Mouse (Mus musculus): ENCODE measurements at regions not wholly inside any gene's neighbourhood (a gene's known extent, or its start where the extent isn't known, plus 50 kb on each side); places are given as distances from the start of the nearest gene placed in this dataset.

- no peak for ATAC-seq (ENCODE audit: low FRiP score)
- H3K9ac ChIP-seq: no peak overlapping the region
- no peak overlapping the region for H3K27ac ChIP-seq
- no peak overlapping the region for H3K4me3 ChIP-seq (replicated peaks)
- no peaks in the 10 kb centered on the region for H3K4me1 ChIP-seq
- H3K27me3 ChIP-seq: no peaks in the 10 kb centered on the region
- no peaks in the 10 kb centered on the region for H3K9me3 ChIP-seq
- H3K4me2 ChIP-seq: no peak overlapping the region
- no peaks in the 10 kb centered on the region for H3K36me3 ChIP-seq (replicated peaks)
Measured at GRCm38 (mm10) chr5:18080761-18081160, 118.4 kb downstream of the Gnat3 start.

GRCm38 (mm10) chr5:18082219-18082618 is 119.9 kb downstream of the Gnat3 start:
- H3K4me2 ChIP-seq: no peak overlapping the region
- no peak for ATAC-seq (ENCODE audit: low FRiP score)
- H3K36me3 ChIP-seq (replicated peaks): no peaks in the 10 kb centered on the region
- 77% methylated on average over 9 of the region's 9 CpGs for WGBS
- H3K9me3 ChIP-seq: no peaks in the 10 kb centered on the region
- no peak overlapping the region for H3K27ac ChIP-seq
- H3K9ac ChIP-seq: no peak overlapping the region
- no peak overlapping the region for H3K4me3 ChIP-seq (replicated peaks)
- no peaks in the 10 kb centered on the region for H3K27me3 ChIP-seq
- no peaks in the 10 kb centered on the region for H3K4me1 ChIP-seq

DNA sequence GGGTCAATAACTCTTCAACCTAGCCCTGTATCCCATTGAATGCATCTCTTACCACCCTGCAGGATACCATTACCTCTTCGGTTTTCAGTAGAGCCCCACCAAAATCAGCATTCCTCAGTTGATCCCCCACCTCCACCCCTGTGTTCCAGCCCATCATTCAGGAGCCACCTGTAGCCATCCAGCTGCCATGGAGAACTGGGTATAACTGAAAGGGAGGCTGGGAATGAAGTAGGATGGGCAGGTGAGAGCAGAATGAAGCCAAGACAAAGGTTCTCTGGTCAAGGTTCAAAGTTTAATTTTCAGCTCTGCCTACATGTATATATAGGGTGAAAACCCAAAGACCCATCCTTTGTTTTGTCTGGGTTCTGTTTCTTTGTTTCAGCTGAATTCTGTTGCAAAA is 121.4 kb downstream of the Gnat3 start:
- WGBS: 67% methylated on average over 1 of the region's 1 CpGs
- H3K4me3 ChIP-seq (replicated peaks): no peak overlapping the region
- H3K36me3 ChIP-seq (replicated peaks): no peaks in the 10 kb centered on the region
- no peak for ATAC-seq (ENCODE audit: low FRiP score)
- no peak overlapping the region for H3K4me2 ChIP-seq
- no peak overlapping the region for H3K9ac ChIP-seq
- no peak overlapping the region for H3K27ac ChIP-seq
- no peaks in the 10 kb centered on the region for H3K9me3 ChIP-seq
- H3K27me3 ChIP-seq: no peaks in the 10 kb centered on the region
- no peaks in the 10 kb centered on the region for H3K4me1 ChIP-seq

GRCm38 (mm10) chr5:18085456-18085855 is 123.1 kb downstream of the Gnat3 start:
- 91% methylated on average over 2 of the region's 2 CpGs for WGBS
- no peak overlapping the region for H3K4me3 ChIP-seq (replicated peaks)
- H3K36me3 ChIP-seq (replicated peaks): no peaks in the 10 kb centered on the region
- no peak for ATAC-seq (ENCODE audit: low FRiP score)
- no peaks in the 10 kb centered on the region for H3K9me3 ChIP-seq
- H3K27me3 ChIP-seq: no peaks in the 10 kb centered on the region
- no peaks in the 10 kb centered on the region for H3K4me1 ChIP-seq
- no peak overlapping the region for H3K27ac ChIP-seq
- H3K9ac ChIP-seq: no peak overlapping the region
- no peak overlapping the region for H3K4me2 ChIP-seq

GRCm38 (mm10) chr5:18087919-18088445 is 125.6 kb downstream of the Gnat3 start:
- H3K27ac ChIP-seq: no peak overlapping the region
- H3K4me1 ChIP-seq: no peaks in the 10 kb centered on the region
- 41% methylated on average over 8 of the region's 8 CpGs for WGBS
- no peak overlapping the region for H3K4me3 ChIP-seq (replicated peaks)
- H3K9ac ChIP-seq: no peak overlapping the region
- no peak overlapping the region for H3K4me2 ChIP-seq
- no peaks in the 10 kb centered on the region for H3K9me3 ChIP-seq
- no peaks in the 10 kb centered on the region for H3K36me3 ChIP-seq (replicated peaks)
- no peaks in the 10 kb centered on the region for H3K27me3 ChIP-seq
- ATAC-seq (ENCODE audit: low FRiP score): peak; percentile 86

- H3K9ac ChIP-seq: no peak overlapping the region
- no peak overlapping the region for H3K4me2 ChIP-seq
- WGBS: 41% methylated on average over 2 of the region's 2 CpGs
- no peaks in the 10 kb centered on the region for H3K27me3 ChIP-seq
- no peaks in the 10 kb centered on the region for H3K9me3 ChIP-seq
- no peak overlapping the region for H3K27ac ChIP-seq
- no peak overlapping the region for H3K4me3 ChIP-seq (replicated peaks)
- no peak for ATAC-seq (ENCODE audit: low FRiP score)
- H3K4me1 ChIP-seq: no peaks in the 10 kb centered on the region
- no peaks in the 10 kb centered on the region for H3K36me3 ChIP-seq (replicated peaks)
Measured at GRCm38 (mm10) chr5:18089956-18090355, 127.6 kb downstream of the Gnat3 start.

- no peaks in the 10 kb centered on the region for H3K4me1 ChIP-seq
- ATAC-seq (ENCODE audit: low FRiP score): no peak
- no peaks in the 10 kb centered on the region for H3K36me3 ChIP-seq (replicated peaks)
- H3K9ac ChIP-seq: no peak overlapping the region
- no peak overlapping the region for H3K4me3 ChIP-seq (replicated peaks)
- H3K9me3 ChIP-seq: no peaks in the 10 kb centered on the region
- WGBS: 29% methylated on average over 3 of the region's 3 CpGs
- no peak overlapping the region for H3K27ac ChIP-seq
- no peaks in the 10 kb centered on the region for H3K27me3 ChIP-seq
- no peak overlapping the region for H3K4me2 ChIP-seq
Measured at GRCm38 (mm10) chr5:18114905-18115689, 152.7 kb downstream of the Gnat3 start.

- H3K36me3 ChIP-seq (replicated peaks): no peaks in the 10 kb centered on the region
- H3K27ac ChIP-seq: no peak overlapping the region; the same call in 1 of the 2 replicates
- H3K4me2 ChIP-seq: no peak overlapping the region
- WGBS: 38% methylated on average over 7 of the region's 7 CpGs
- H3K9me3 ChIP-seq: no peaks in the 10 kb centered on the region
- peaks cover 18% of the 10 kb centered on the region; the same call in 1 of the 2 replicates for H3K4me1 ChIP-seq
- no peaks in the 10 kb centered on the region for H3K27me3 ChIP-seq
- no peak overlapping the region for H3K9ac ChIP-seq
- no peak overlapping the region for H3K4me3 ChIP-seq (replicated peaks)
- ATAC-seq (ENCODE audit: low FRiP score): peak; percentile 59
Measured at GRCm38 (mm10) chr5:18135794-18136678, 173.7 kb downstream of the Gnat3 start.

DNA sequence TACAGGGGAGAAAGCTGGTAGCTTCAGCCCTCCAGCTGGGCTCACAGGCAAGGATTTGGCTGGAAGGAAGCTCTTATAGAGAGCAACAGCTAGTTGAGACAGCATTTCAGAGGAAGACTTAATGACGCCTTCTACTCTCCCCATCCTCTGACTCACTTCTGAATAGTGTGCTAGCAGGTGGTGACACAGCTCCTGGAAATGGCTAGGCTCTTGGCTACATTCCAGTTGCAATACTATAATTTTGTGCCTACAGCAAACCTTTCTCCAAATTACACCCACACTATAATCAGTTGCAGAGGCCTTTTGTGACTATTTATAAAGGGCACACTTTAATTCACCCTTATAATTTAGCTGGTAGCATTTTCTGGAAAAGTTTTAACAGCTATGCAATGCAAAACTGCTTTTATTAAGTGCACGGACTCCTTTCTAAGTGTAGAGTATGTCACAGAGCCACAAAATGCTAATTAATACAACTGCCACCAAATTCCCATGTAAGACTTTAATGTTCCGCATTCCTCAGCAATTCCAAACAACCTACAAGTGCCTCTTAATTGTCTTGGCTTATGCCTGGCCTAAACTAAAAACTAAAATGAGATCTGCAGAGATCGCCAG is 175.2 kb downstream of the Gnat3 start:
- Histone ChIP-seq H3K4me3 (replicated peaks) (no peak overlapping the region), H3K27ac (0 out of 2 replicates have a peak overlapping the region, but pooled peaks have one; percentile 59), H3K4me1 (peaks cover 18% of the 10 kb centered on the region; the same call in 1 of the 2 replicates), H3K9me3 (no peaks in the 10 kb centered on the region), H3K9ac (no peak overlapping the region), H3K27me3 (no peaks in the 10 kb centered on the region), H3K36me3 (replicated peaks) (no peaks in the 10 kb centered on the region), H3K4me2 (no peak overlapping the region)
- peak; percentile 61; the same call in 1 of the 2 replicates for ATAC-seq (ENCODE audit: low FRiP score)
- WGBS: 45% methylated on average over 4 of the region's 4 CpGs

GRCm38 (mm10) chr5:18152241-18152640 is 189.9 kb downstream of the Gnat3 start:
- no peaks in the 10 kb centered on the region for H3K4me1 ChIP-seq
- no peaks in the 10 kb centered on the region for H3K36me3 ChIP-seq (replicated peaks)
- no peaks in the 10 kb centered on the region for H3K27me3 ChIP-seq
- no peak overlapping the region for H3K27ac ChIP-seq
- H3K9me3 ChIP-seq: no peaks in the 10 kb centered on the region
- ATAC-seq (ENCODE audit: low FRiP score): no peak
- no peak overlapping the region for H3K4me3 ChIP-seq (replicated peaks)
- WGBS: 85% methylated on average over 1 of the region's 1 CpGs
- H3K4me2 ChIP-seq: no peak overlapping the region
- H3K9ac ChIP-seq: no peak overlapping the region

- H3K36me3 ChIP-seq (replicated peaks): no peaks in the 10 kb centered on the region
- no peak overlapping the region for H3K4me3 ChIP-seq (replicated peaks)
- no peaks in the 10 kb centered on the region for H3K27me3 ChIP-seq
- H3K4me1 ChIP-seq: no peaks in the 10 kb centered on the region
- no peak overlapping the region for H3K27ac ChIP-seq
- no peaks in the 10 kb centered on the region for H3K9me3 ChIP-seq
- H3K4me2 ChIP-seq: no peak overlapping the region
- WGBS: 96% methylated on average over 1 of the region's 1 CpGs
- H3K9ac ChIP-seq: no peak overlapping the region
- no peak for ATAC-seq (ENCODE audit: low FRiP score)
Measured at GRCm38 (mm10) chr5:18153703-18154102, 191.4 kb downstream of the Gnat3 start.

- H3K27me3 ChIP-seq: no peaks in the 10 kb centered on the region
- H3K4me1 ChIP-seq: no peaks in the 10 kb centered on the region
- no peak overlapping the region for H3K9ac ChIP-seq
- H3K36me3 ChIP-seq (replicated peaks): no peaks in the 10 kb centered on the region
- ATAC-seq (ENCODE audit: low FRiP score): no peak
- H3K9me3 ChIP-seq: no peaks in the 10 kb centered on the region
- no peak overlapping the region for H3K27ac ChIP-seq
- H3K4me2 ChIP-seq: no peak overlapping the region
- no peak overlapping the region for H3K4me3 ChIP-seq (replicated peaks)
Measured at GRCm38 (mm10) chr5:18163515-18163914, 196.6 kb downstream of the Gnai1 start.

Data from forebrain, embryonic 12.5 days (tissue).